Mouse (Mus musculus) ovary, postnatal 10 days (tissue): ENCODE measurements at regions not wholly inside any gene's neighbourhood (a gene's known extent, or its start where the extent isn't known, plus 50 kb on each side); places are given as distances from the start of the nearest gene placed in this dataset.

Experiments used
- DNase-seq: peaks from one replicate; pipeline ENCODE4 v3.0.0; 2022; ENCODE audit warnings: low spot score

- no peak for DNase-seq
Measured at GRCm38 (mm10) chr3:35365431-35365830, 388.5 kb upstream of the Atp11b start.

GRCm38 (mm10) chr3:35372276-35372675 lies 381.6 kb upstream of the Atp11b start:
- no peak for DNase-seq

- no peak for DNase-seq
Measured at GRCm38 (mm10) chr3:35387386-35387785, 366.5 kb upstream of the Atp11b start.

DNA sequence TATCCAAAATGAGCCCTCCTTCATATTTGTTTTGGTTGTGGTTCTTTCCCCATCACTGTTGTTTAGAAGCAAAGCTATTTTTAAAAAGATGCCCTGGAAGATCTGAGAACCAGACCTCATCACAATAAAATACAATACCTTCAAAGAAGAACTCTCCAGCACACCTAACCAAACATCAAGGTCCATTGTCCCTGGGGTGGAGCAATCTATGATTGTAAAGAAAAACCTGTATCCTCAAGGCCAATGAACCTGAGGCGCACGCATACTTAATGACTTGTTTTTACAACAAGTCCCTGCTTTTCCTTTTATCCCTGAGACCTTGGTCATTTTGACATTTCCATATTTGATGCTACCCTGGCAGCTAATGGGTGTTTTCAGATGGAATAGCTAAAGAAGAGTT lies 361.2 kb upstream of the Atp11b start:
- DNase-seq: no peak

DNA sequence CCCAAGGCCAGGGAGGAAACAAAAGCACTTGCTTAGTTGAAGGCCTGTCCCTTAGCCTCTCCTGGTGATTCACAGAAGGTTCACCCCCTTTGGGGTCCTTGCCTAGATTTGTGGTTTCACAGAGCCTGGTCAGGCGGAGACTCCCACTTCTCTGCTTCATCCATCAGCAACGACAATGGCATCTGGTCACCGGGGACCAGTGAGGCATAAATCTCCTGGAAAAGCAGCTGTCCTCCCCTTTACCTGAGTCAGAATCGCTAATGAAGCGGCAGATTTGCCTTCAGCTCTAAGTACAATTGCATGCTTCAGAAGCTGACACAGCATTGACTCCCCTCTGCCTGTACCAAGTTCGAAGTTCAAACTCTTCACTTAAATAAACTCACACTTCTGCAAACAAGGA lies 353.7 kb upstream of the Atp11b start:
- no peak for DNase-seq

DNA sequence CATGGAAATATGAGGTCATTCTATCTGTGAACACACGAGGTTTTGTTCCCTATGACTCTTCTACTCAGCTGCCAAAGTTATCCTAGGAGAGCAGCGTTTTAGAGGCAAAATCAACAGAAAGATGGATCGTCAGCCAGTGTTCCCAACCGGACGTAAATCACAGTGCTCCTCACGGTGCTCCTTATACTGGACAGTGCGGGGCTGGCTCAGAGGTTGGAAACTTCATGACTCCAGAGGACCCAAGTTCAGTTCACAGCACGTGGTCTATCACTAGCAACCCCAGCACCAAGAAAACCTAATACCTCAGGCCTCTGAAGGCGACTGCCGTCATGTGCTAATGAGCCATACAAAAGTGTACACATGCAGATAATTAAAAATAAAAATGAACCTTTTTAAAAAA lies 351.2 kb upstream of the Atp11b start:
- no peak for DNase-seq

DNA sequence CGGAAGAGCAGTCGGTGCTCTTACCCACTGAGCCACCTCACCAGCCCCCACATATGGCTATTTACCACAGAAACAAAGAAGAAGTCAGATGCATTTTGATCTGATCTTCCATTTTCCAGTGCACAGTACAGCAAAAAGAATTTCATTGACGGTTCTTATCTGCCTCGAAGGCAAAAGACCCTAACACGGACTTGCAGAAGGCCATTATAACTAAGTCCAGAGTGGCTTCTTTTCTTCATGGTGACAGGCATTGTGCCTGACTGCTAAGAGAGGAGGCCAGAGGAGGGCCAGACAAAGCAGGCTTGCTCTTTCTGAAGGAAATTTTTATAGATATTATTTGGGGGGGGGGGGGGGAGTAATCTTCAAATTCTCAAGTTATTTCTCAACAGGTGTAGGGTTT lies 350.0 kb upstream of the Atp11b start:
- DNase-seq: no peak

- no peak for DNase-seq
Measured at GRCm38 (mm10) chr3:35404492-35405390, 349.2 kb upstream of the Atp11b start.

GRCm38 (mm10) chr3:35405621-35406079 lies 348.3 kb upstream of the Atp11b start:
- no peak for DNase-seq

GRCm38 (mm10) chr3:35437687-35438086 lies 316.2 kb upstream of the Atp11b start:
- no peak for DNase-seq

GRCm38 (mm10) chr3:35462858-35463257 lies 291.0 kb upstream of the Atp11b start:
- DNase-seq: no peak

DNA sequence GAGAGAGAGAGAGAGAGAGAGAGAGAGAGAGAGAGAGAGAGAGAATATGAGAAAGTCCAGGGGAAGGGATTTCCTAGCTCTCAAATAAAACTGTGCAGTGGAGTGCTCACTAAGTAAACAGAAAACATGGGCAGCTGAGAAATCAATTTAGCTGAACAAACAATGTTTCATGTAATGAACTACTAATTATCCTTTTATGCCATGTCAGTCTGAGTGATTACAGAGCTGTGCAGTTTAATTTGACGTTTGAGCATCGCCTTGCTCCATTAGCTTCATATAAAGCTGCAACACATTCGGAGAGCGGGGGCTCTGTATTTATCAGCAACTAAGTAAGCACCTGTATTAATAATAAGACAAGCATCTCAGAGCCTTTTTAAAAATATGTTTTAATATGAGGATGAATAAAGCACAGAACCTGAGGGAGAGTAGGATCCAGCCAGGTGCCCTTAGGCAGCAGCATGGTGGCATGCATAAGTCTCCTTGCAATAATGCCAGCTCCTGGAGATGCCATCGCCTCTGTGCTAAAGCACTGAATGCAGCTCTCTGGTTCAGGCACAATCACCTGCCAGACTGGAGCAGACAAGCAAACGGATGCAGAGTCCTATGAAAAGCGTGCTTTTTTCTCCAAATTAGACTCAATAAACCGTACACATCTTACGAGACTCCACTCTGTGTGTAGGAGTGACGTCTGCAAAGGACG lies 289.5 kb upstream of the Atp11b start:
- no peak for DNase-seq

DNA sequence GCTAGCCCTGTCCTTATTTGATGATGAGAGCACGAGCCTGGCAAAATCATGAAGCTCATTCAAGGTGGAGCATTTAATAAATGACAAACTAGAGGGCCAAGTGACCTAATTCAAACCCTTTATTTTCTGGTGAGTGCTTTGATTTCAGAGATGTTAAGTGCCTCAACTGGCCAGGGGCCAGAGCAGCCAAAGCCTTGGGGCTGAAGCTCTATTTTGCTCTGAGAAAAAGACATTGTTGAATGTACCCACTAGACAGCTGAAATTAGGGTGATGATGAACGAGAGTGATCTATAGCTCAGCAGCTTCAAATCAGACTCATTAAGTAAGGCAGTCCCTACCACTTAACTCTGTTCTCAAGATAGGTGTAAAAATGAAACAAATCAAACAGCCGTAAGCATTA lies 287.9 kb upstream of the Atp11b start:
- no peak for DNase-seq

DNA sequence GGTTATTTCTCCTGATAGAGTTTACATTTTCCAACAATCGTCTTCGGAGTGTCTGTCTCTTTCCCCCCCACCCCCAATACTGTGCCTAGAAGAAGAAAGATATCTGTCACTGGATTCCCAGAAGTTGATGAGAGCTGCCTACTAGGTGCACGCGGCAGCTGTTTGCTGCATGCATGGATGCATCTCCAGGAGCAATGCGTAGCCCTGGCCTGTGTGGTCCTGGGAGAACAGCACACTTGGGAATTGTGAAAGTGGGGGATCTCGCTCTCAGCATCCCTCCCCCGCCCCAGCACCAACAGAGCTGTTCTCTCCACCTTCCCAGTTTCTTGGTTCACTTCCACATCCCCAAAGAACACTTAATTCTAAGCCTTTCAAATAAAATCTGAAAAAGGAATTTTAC lies 280.6 kb upstream of the Atp11b start:
- no peak for DNase-seq

DNA sequence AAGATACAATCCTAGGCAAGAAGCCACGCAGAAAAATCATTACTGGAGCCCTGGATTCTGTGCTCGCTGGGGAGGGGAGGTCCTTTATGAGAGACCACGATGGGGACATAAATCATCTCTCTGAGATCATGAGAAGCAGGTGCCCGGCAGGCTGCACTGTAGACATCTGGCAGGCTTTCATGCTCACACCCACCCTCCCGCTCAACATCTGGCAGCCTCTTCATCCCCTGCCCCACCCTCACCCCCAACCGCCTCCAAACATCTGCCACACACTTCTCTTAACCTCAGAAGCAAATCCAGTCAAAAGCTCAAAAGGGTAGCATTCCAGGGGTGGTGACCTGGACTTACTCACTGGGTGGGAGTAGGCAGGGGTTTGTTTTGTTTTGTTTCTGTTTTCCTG lies 279.5 kb upstream of the Atp11b start:
- DNase-seq: no peak

DNA sequence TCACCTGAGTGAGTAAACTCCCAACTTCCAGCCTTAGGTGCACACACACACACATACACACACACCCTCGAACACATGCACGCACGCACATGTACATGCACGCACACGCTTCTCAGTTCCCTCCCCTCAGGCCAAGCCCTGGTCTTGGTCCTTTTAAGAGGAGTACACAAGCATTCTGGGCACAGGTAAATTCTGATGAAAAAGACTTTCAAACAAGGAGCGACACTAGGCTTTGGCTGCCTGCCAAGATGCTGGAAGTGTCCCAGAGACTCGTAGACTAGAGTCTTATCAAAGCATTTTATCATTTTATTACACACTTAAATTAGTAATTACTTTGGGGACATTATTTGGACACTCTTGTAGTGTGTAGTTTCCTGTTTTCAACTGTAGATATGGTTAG lies 278.6 kb upstream of the Atp11b start:
- DNase-seq: no peak

DNA sequence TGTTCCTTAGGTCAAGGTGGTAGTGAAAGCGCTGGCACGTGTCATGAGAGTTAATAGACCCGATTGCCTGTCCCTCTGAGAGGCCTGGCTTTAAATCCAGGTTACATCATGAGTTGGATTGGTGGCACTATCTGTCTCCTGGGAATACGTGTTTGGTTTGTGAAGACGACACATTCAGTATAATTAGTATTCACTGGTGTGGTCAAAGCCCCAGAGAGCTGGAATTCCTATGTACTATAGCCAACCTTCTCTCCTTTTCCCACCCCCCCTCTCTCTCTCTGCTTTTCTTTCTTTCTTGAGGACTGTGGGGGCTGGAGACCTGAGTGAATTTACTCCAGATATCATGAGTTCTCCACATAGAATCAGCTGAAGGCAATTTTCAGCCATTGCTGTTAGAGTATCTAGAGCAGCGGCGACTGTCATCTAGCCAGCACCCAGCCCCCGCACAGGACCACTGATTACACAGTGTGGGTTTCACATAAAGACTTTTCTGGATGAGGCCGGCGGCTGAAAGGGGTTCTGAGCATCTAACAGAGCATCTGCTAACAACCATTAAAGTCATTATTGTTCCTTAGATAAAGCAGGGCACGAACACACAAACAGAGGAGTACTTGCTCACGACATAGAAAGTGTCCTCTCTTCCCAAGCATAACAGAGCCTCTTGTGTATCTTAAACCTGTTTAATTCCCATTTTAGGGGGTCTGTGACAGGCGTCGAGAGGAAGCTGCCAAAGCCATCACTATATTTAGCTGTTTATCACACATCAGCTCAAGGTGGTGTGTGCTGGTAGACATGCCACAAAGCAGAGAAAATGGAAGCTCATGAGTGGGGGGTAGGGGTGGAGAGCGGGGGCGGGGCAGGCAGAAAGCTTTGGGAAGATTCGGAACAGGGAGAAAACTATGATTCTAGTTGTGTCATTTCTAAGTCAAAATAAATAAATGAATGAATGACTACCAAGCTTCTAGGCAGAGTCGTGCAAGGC lies 272.9 kb upstream of the Atp11b start:
- DNase-seq: no peak

GRCm38 (mm10) chr3:35481841-35482240 lies 272.1 kb upstream of the Atp11b start:
- DNase-seq: no peak

DNA sequence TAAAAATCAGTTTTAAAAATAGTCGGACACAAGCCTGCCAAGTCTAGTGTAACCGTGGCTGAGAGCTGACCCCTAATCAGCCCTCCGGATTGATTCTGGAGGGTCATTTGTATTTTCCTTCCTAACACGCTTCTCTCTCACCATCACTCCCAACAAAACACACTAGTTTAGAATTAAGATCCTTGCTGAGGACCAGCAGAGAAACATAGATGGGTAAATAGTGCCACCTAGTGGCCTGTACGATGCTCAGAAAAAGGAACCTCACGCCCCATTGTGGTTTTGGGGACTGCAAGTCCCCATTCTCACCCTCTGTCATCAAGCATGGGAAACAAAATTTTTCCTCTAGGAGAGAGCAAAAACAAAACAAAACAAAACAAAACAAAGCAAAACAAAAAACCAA lies 271.6 kb upstream of the Atp11b start:
- no peak for DNase-seq

DNA sequence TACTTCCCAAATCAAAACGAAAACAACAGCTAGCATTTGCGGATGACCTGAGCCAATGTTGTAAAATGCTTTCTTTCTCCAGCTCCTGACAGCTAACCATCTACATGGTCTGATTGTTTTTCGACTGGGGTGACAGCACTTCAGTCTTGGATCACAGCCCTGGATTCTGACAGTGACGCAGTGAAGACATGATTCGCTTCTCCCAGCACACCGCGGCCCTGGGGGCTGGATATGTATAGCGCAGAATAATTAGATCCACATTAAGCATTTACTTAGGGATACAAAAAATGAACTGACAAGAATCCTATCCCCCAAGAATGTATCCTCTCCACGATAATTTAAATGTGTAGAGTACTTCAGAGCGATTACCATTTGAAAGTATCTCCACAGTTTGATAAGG lies 271.1 kb upstream of the Atp11b start:
- DNase-seq: no peak

GRCm38 (mm10) chr3:35496027-35496824 lies 257.7 kb upstream of the Atp11b start:
- no peak for DNase-seq
